Mouse (Mus musculus) hindbrain, embryonic 12.5 days (tissue): ENCODE measurements around the gene Slc22a23. TPM values are rescaled to one million over a fixed set of nuclear protein-coding genes. Genes with fewer than 3 reads are reported as not detected.
A peak's percentile ranks its signal among the peaks of the same experiment; 100 is the strongest.

Experiments used
- ATAC-seq: fragments of 200-750 bp; cut with Nextera tagmentation; 2 replicates; pipeline ENCODE4 v1.8.0; 2017; ENCODE audit warnings: moderate TSS enrichment; ENCODE audit not compliant: low FRiP score
- H3K27ac ChIP-seq: fragments of 300-500 bp; sonication (generic); 2 replicates; pipeline ENCODE4 v1.5.1; 2016; ENCODE audit warnings: mild to moderate bottlenecking
- H3K27me3 ChIP-seq: fragments of 300-500 bp; sonication (generic); 2 replicates; pipeline ENCODE4 v1.6.1; 2016; ENCODE audit warnings: mild to moderate bottlenecking
- H3K36me3 ChIP-seq: fragments of 300-500 bp; sonication (generic); 2 replicates; pipeline ENCODE4 v1.6.1; 2016; ENCODE audit warnings: mild to moderate bottlenecking
- H3K4me1 ChIP-seq: fragments of 300-500 bp; sonication (generic); 2 replicates; pipeline ENCODE4 v1.6.1; 2016
- H3K4me2 ChIP-seq: fragments of 300-500 bp; sonication (generic); replicated peaks from 2 replicates; pipeline ENCODE4 v1.6.1; 2016; ENCODE audit warnings: mild to moderate bottlenecking
- H3K4me3 ChIP-seq: fragments of 300-500 bp; sonication (generic); 2 replicates; pipeline ENCODE4 v1.5.1; 2016; ENCODE audit warnings: mild to moderate bottlenecking
- H3K9ac ChIP-seq: fragments of 300-500 bp; sonication (generic); 2 replicates; pipeline ENCODE4 v1.6.1; 2016; ENCODE audit warnings: mild to moderate bottlenecking, moderate library complexity
- H3K9me3 ChIP-seq: fragments of 300-500 bp; sonication (generic); replicated peaks from 2 replicates; pipeline ENCODE4 v1.6.1; 2016; ENCODE audit warnings: mild to moderate bottlenecking
- WGBS: fragments of 180-500 bp; shearing (Covaris S2); methylation state at CpG from one replicate; pipeline ENCODE4 v1.1.7; 2016; 5-methylcytosine and 5-hydroxymethylcytosine counted together
- polyA plus RNA-seq: library from polyadenylated mRNA; unstranded; fragments of >200 nt; fragmentation: Nextera tagmentation; extraction: Ambion mirVana; gene quantifications from 2 replicates; pipeline ENCODE4 v1.2.1, GENCODE M21; 2016

Gene Slc22a23
- polyA plus RNA-seq, 1 experiment from 2014 or later = 16.1 TPM

DNA sequence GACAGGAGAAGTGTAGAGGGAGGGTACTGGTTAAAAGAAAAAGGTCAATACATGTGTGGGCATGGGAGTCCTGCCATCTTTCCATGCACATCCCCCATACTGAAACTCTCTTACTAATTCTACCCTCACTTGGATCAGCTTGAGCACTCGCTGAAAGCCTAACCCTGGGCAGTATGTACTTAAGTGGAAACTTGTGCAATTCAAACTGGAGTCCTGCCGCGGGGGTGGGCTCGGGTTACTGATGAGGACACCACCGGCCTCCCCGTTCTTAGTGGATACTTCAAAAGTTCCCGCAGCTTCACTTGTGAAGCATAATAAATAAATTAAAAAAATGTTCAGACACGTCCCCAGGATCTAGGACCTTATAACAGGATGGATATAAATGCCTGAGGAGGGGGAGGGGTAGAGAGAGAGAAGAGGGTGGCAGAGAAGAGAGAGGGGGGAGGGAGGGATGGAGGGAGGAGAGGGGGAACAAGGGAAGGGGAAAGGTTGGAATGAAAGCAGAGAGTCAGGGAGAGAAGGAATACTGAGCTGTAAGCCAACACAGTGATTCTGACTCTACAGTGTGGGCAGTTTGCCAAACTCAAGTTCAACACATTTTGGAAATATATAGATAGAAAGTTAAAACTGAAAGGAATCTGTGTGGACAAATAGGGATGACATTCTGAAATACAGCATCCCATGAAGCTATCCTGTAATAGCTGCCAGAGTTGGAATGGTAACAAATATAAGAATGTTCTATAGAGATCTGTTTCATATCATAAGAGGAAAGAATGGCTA, 72.5 kb downstream of the Slc22a23 start:
- H3K27me3 ChIP-seq = no peaks in the 10 kb centered on the region
- H3K9ac ChIP-seq = no peak overlapping the region
- H3K27ac ChIP-seq = peak overlapping the region; percentile 52
- no peaks in the 10 kb centered on the region for H3K9me3 ChIP-seq
- H3K4me2 ChIP-seq = no peak overlapping the region
- WGBS = 31% methylated on average over 8 of the region's 8 CpGs
- H3K4me3 ChIP-seq = no peak overlapping the region
- H3K36me3 ChIP-seq = peaks cover 4% of the 10 kb centered on the region; the same call in 1 of the 2 replicates
- H3K4me1 ChIP-seq = peaks cover 20% of the 10 kb centered on the region
- ATAC-seq = no peak

DNA sequence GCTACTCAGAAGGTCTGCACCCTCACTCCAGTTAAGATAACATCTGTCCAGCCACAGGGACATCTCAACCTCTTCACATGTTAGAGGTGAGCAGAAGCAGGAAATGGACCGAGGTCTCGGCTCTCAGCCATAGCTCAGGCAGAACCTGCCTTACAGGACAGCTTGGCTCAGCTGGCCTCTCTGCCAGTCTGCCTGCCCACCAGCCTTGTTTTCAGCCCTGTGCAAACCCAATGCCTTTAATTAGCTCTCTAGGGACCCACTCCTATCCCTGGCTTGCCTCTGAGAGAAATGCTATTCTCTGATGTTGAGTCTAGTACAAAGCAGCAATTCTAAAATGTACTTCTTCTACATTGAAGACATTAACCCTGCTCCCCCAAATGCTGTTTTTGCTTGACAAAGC, 73.3 kb downstream of the Slc22a23 start:
- Histone ChIP-seq H3K4me1 (peaks cover 20% of the 10 kb centered on the region), H3K27ac (peak overlapping the region; percentile 52), H3K27me3 (no peaks in the 10 kb centered on the region), H3K9ac (no peak overlapping the region), H3K4me3 (no peak overlapping the region), H3K4me2 (no peak overlapping the region), H3K36me3 (peaks cover 4% of the 10 kb centered on the region; the same call in 1 of the 2 replicates), H3K9me3 (no peaks in the 10 kb centered on the region)
- 80% methylated on average over 2 of the region's 2 CpGs for WGBS
- ATAC-seq = peak; percentile 67; the same call in 1 of the 2 replicates

DNA sequence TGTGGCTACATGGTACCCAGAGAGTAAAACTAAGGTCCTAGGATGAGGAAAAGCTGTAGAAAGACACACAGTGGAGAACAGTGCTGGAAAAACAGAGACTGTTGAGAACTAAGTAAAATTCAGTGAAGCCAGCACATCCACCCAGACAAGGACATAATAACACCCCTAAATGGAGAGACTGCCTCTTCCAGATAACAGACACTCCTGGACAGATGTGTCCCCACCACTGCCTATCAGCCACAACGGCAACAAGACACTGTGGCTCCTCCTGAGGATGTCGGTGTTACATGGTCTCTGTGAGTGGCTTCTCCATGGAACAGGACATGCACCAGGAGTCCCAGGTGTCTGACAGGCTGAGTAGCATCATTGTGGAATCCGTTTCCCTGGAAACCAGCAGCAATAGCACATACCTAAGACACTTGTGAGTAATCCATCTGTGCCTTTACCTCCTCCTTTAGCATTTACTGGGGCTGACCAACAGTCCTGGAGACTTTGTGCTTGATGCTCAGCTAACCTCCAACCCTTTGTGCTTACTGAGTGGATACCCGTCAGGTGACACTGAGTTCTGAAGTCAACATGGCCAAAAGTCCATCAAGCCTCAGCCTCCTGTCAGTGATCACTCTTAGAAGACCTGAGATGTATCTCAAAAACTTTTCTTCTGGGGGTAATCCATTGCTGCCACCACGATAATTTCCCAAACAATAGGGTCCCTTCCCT, 73.9 kb downstream of the Slc22a23 start:
- Histone ChIP-seq H3K9ac (no peak overlapping the region), H3K9me3 (no peaks in the 10 kb centered on the region), H3K27ac (no peak overlapping the region), H3K4me3 (no peak overlapping the region), H3K36me3 (no peaks in the 10 kb centered on the region), H3K4me1 (peaks cover 20% of the 10 kb centered on the region), H3K4me2 (no peak overlapping the region), H3K27me3 (no peaks in the 10 kb centered on the region)
- no peak for ATAC-seq
- 88% methylated on average over 5 of the region's 5 CpGs for WGBS

DNA sequence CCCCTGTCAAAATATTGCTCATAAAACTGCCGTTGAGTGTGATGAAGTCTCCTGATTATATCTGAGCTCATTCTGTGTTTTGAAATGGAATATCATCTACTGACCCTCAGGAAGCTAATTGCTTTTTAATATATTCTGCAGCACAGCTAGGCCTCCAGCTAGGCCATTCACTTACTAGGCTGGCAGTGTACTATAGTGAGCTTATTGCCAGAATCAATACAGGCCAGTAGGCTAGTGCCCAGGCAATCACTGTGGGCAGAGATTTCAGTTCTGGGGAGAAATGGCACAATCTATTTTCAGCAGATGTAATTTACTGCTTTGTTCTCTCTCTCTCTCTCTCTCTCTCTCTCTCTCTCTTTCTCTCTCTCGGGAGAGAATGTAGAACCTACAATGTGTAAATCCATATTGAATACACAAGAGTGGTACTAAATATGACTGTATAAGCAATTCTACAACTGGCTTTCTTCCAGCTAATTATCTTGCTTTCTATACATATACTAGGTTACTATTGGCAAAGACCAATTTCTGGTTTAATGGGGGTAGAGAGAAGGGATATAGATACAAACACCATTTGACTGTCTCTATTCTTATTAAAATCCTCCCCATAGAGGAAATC, 75.5 kb downstream of the Slc22a23 start:
- no peak for ATAC-seq

DNA sequence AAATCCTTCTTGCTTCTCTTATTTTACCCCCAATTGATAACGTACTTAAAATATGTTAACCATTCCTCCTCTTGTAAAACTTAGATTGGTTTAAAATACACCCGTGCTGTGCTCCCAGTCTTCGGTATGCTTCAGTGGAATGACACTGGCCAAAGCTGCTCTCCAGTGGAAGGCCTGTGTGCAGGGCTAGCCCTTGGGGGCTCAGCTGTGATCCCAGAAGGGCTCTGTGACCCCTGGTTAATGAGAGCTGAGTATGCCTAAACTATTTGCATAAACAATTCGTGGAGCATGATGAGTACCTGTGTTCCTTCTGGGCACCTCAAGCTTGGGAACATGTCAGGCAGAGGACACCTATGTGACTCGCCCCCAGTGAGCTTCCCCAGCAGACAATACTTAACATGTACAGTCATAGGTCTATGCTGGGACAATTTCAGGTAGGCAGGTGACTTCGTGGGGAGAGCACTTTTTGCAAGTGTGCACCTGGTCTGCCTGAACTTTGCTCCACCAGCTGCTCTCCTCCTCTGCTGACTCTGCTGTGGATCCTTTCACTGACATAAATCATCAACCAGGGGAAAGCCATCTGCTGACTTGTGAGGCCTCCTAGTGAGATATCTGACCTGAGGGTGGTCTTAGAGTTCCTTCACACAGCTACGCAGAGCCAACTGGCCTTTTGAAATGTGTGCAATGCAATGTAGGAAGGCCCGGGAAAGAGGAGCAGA, 77.9 kb downstream of the Slc22a23 start:
- H3K9me3 ChIP-seq = no peaks in the 10 kb centered on the region
- H3K9ac ChIP-seq = no peak overlapping the region
- no peak overlapping the region for H3K4me3 ChIP-seq
- H3K4me1 ChIP-seq = peaks cover 12% of the 10 kb centered on the region
- no peak overlapping the region for H3K4me2 ChIP-seq
- ATAC-seq = no peak
- no peaks in the 10 kb centered on the region for H3K27me3 ChIP-seq
- H3K36me3 ChIP-seq = no peaks in the 10 kb centered on the region
- WGBS = 83% methylated on average over 8 of the region's 8 CpGs
- H3K27ac ChIP-seq = no peak overlapping the region

More for the DNA sequence above, 75.5 kb downstream of the Slc22a23 start:
- no peak overlapping the region for H3K4me3 ChIP-seq
- no peaks in the 10 kb centered on the region for H3K9me3 ChIP-seq
- H3K9ac ChIP-seq = no peak overlapping the region
- 62% methylated on average over 2 of the region's 2 CpGs for whole genome bisulfite sequencing
- H3K4me1 ChIP-seq = peaks cover 20% of the 10 kb centered on the region
- peak overlapping the region; percentile 48 for H3K27ac ChIP-seq
- H3K27me3 ChIP-seq = no peaks in the 10 kb centered on the region
- no peak overlapping the region for H3K4me2 ChIP-seq
- H3K36me3 ChIP-seq = no peaks in the 10 kb centered on the region

DNA sequence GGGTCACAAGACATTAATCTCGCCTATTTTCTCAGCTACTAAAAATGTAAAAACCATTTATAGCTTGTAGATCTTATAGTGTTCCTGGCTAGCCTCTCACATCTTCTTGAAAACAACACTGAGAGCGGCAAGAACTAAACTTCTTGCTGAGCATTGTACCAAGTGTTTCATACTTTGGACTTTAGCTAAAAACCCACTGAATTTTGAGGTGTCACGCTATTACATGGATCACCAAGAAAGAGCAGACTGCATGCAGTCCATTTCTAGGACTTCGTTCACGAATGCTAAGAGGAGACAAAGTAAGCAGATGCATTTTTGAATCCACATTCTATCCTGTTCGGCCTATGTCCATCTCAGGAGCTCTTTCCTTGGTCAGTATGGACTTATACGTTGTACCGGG, 78.9 kb downstream of the Slc22a23 start:
- Histone ChIP-seq H3K4me3 (no peak overlapping the region), H3K4me1 (peaks cover 2% of the 10 kb centered on the region), H3K9ac (no peak overlapping the region), H3K36me3 (no peaks in the 10 kb centered on the region), H3K9me3 (no peaks in the 10 kb centered on the region), H3K27me3 (no peaks in the 10 kb centered on the region), H3K27ac (no peak overlapping the region), H3K4me2 (no peak overlapping the region)
- no peak for ATAC-seq
- WGBS = 94% methylated on average over 8 of the region's 8 CpGs

DNA sequence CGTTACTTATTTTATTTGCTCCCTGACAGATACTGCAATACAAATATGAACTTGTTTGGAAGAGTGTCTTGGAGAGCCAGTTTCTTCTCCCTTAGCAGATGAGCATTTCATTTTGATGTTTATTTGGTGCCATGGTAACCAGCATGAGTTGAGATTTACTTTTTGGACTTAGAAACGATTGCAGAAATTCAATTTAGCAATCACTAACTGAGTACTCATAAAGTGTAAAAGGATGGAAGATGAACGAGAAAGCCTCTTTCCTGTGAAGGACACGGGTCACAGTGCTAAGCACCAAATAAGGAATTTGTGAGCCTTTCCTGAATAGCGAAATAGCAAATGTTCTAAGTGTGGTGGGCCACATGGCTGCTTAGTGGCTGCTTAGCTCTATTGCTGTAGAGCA, 79.4 kb downstream of the Slc22a23 start:
- Histone ChIP-seq H3K9ac (no peak overlapping the region), H3K4me3 (no peak overlapping the region), H3K27ac (no peak overlapping the region), H3K4me2 (no peak overlapping the region), H3K9me3 (no peaks in the 10 kb centered on the region), H3K27me3 (no peaks in the 10 kb centered on the region), H3K36me3 (no peaks in the 10 kb centered on the region), H3K4me1 (no peaks in the 10 kb centered on the region)
- ATAC-seq = no peak
- WGBS = 86% methylated on average over 5 of the region's 5 CpGs

DNA sequence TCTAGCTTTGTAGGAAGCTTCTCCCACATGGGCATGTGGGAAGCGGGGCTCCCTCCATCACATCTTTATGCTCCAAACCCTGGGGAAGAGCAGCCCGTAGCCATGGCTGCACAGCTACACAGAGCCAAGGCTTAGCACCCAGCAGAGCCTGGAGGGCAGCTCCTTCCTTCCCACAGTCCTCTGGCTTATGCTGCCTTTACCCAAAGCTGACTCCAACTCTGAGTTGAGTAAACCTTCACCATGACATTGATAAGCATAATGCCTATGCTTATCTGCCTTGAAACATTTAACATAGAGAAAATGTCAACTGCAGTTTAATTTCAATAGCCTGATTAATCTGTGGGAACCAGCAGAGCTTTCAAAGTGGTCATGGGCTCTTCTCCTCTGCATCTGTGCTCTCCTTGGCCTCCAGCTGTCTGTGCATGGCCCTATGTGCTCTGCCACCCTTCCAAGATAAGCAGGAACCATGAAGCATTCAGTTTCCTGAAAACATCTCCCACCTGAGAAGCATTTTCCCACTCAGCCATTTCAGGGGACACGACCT, 79.9 kb downstream of the Slc22a23 start:
- WGBS = 90% methylated on average over 3 of the region's 3 CpGs
- H3K4me3 ChIP-seq = no peak overlapping the region
- no peak overlapping the region for H3K4me2 ChIP-seq
- H3K36me3 ChIP-seq = no peaks in the 10 kb centered on the region
- H3K27me3 ChIP-seq = no peaks in the 10 kb centered on the region
- H3K4me1 ChIP-seq = no peaks in the 10 kb centered on the region
- no peak overlapping the region for H3K9ac ChIP-seq
- no peak for ATAC-seq
- H3K9me3 ChIP-seq = no peaks in the 10 kb centered on the region
- H3K27ac ChIP-seq = no peak overlapping the region

DNA sequence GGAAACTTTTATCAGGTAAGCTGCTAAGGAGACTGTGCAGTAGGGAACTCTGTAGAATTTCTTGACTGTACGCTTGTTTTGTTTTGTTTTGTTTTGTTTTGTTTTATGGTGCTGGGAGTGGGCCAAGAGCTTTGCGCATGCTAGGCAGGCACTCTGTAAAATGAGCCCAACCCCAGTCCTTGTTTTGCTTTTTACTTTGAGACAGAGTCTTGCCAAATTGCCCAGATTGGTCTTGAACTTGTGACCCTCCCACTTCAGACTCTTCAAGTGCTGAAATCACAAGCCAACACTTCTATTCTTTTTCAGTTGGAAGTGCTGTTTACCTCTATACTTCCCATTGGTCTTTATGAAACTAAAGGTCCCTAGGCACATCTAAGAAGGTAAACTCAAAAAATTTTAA, 80.5 kb downstream of the Slc22a23 start:
- Histone ChIP-seq H3K27me3 (no peaks in the 10 kb centered on the region), H3K36me3 (no peaks in the 10 kb centered on the region), H3K27ac (no peak overlapping the region), H3K9me3 (no peaks in the 10 kb centered on the region), H3K9ac (no peak overlapping the region), H3K4me3 (no peak overlapping the region), H3K4me1 (no peaks in the 10 kb centered on the region), H3K4me2 (no peak overlapping the region)
- 94% methylated on average over 2 of the region's 2 CpGs for WGBS
- no peak for ATAC-seq

DNA sequence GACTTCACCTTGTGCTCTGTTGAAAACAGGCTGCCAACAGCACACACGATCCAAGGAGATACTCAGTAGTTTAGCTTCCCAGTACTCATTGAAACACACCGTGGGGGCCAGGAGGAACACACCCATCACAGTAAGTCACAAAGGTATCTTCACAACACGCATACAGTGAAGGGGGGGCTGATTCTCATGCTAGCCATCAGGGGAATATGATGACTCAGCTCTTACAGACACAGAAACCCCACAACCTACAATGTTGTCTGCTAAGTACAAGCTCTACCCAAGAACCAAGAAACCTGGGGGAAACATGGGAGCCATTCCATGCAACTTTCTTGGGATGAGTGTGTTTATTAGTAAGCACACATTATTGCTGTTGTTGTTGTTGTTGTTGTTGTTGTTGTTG, 86.2 kb downstream of the Slc22a23 start:
- no peak overlapping the region for H3K27ac ChIP-seq
- no peaks in the 10 kb centered on the region for H3K27me3 ChIP-seq
- H3K4me3 ChIP-seq = no peak overlapping the region
- H3K4me1 ChIP-seq = peaks cover 21% of the 10 kb centered on the region
- no peak for ATAC-seq
- no peak overlapping the region for H3K4me2 ChIP-seq
- H3K36me3 ChIP-seq = no peaks in the 10 kb centered on the region
- no peaks in the 10 kb centered on the region for H3K9me3 ChIP-seq
- WGBS = 90% methylated on average over 3 of the region's 3 CpGs
- no peak overlapping the region for H3K9ac ChIP-seq

DNA sequence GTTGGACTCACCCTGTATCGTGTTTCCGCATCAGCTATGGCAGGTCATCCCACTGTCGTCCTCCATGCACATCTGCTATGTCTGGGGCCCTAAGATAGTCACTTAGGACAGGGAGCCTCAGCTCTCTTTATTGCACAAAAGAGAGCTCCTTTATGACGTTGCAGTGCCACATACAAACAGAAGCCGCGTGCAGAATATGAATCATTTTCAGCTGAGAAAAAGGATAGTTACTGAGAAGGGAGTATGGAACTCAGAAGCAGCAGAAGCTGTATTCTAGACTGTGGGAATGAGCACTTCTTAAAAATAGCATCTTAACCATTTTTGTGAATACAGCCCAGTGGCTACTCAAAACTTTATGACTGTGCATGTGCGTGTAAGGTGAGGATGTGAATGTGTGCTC, 87.8 kb downstream of the Slc22a23 start:
- no peak overlapping the region for H3K4me3 ChIP-seq
- no peak for ATAC-seq
- no peak overlapping the region for H3K4me2 ChIP-seq
- no peaks in the 10 kb centered on the region for H3K9me3 ChIP-seq
- no peaks in the 10 kb centered on the region for H3K36me3 ChIP-seq
- no peaks in the 10 kb centered on the region for H3K27me3 ChIP-seq
- H3K27ac ChIP-seq = no peak overlapping the region
- H3K9ac ChIP-seq = no peak overlapping the region
- peaks cover 21% of the 10 kb centered on the region for H3K4me1 ChIP-seq
- 88% methylated on average over 7 of the region's 7 CpGs for WGBS

DNA sequence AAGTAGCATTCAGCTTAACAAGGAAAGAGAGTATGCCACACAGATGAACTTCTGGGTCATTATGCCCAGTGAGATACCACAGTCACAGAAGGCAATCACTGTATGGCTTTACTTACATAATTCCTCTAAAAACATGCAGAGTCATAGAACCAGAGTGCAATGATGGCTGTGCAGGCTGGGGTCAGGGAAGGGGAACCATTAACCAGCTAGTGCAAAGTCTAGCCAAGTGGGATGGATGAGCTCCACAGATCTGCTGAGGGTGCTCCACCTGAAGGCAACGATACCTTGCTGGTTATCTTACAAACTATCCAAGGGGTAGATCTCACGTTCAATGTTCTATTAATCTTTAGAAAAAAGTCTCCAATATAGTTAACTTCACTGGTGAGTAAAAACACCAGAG, 88.3 kb downstream of the Slc22a23 start:
- WGBS = 93% methylated on average over 2 of the region's 2 CpGs
- ATAC-seq = no peak

More for the DNA sequence above, 88.3 kb downstream of the Slc22a23 start:
- H3K9ac ChIP-seq = no peak overlapping the region
- no peaks in the 10 kb centered on the region for H3K27me3 ChIP-seq
- H3K4me1 ChIP-seq = peaks cover 21% of the 10 kb centered on the region
- H3K9me3 ChIP-seq = no peaks in the 10 kb centered on the region
- H3K27ac ChIP-seq = no peak overlapping the region
- no peak overlapping the region for H3K4me3 ChIP-seq
- no peak overlapping the region for H3K4me2 ChIP-seq
- H3K36me3 ChIP-seq = no peaks in the 10 kb centered on the region
